Mouse (Mus musculus) liver, postnatal 0 days (tissue): ENCODE measurements around the gene Khdc1b. TPM values are rescaled to one million over a fixed set of nuclear protein-coding genes. Genes with fewer than 3 reads are reported as not detected.
"Not testable (repeated sequence)": the region's sequence is repeated elsewhere in the genome, so short reads cannot be mapped to it uniquely, and the experiment has no call there.

Source experiments
- ATAC-seq: fragments of 200-750 bp; cut with Nextera tagmentation; 2 replicates; pipeline ENCODE4 v1.8.0; 2017; ENCODE audit warnings: mild to moderate bottlenecking, moderate library complexity
- DNase-seq: peaks from one replicate; pipeline ENCODE4 v3.0.0-alpha.2; 2016
- H3K27ac ChIP-seq: fragments of 300-500 bp; sonication (generic); 2 replicates; pipeline ENCODE4 v1.5.1; 2014; ENCODE audit warnings: antibody characterized with exemption, moderate library complexity, mild to moderate bottlenecking, low read depth
- H3K27me3 ChIP-seq: fragments of 300-500 bp; sonication (generic); 2 replicates; pipeline ENCODE4 v1.6.1; 2014; ENCODE audit warnings: low read length, control low read depth, mixed read lengths; ENCODE audit not compliant: insufficient read depth
- H3K36me3 ChIP-seq: fragments of 300-500 bp; sonication (generic); replicated peaks from 2 replicates; pipeline ENCODE4 v1.6.1; 2014; ENCODE audit warnings: mild to moderate bottlenecking, control low read depth, low read length, moderate library complexity, mixed read lengths; ENCODE audit not compliant: insufficient read depth
- H3K4me1 ChIP-seq: fragments of 300-500 bp; sonication (generic); 2 replicates; pipeline ENCODE4 v1.6.1; 2014; ENCODE audit warnings: antibody characterized with exemption, mild to moderate bottlenecking, control low read depth; ENCODE audit not compliant: insufficient read depth
- H3K4me2 ChIP-seq: fragments of 300-500 bp; sonication (generic); 2 replicates; pipeline ENCODE4 v1.6.1; 2014; ENCODE audit warnings: low read depth, mild to moderate bottlenecking, low read length, moderate library complexity, mixed read lengths
- H3K4me3 ChIP-seq: fragments of 300-500 bp; sonication (generic); 2 replicates; pipeline ENCODE4 v1.5.1; 2014; ENCODE audit warnings: low read depth, low read length
- H3K9ac ChIP-seq: fragments of 300-500 bp; sonication (generic); replicated peaks from 2 replicates; pipeline ENCODE4 v1.6.1; 2014; ENCODE audit warnings: mild to moderate bottlenecking, moderate library complexity
- H3K9me3 ChIP-seq: fragments of 300-500 bp; sonication (generic); 2 replicates; pipeline ENCODE4 v1.6.1; 2016; ENCODE audit warnings: mild to moderate bottlenecking, control low read depth, low read length, mixed read lengths
- CTCF ChIP-seq: sonication (generic); IDR thresholded peaks from 2 replicates; pipeline ENCODE4 v1.5.1; 2016; ENCODE audit warnings: antibody characterized with exemption, low read depth
- EP300 ChIP-seq: IDR thresholded peaks from 2 replicates; pipeline ENCODE4 v1.6.1; 2016; ENCODE audit warnings: antibody characterized with exemption, low read depth, mild to moderate bottlenecking
- WGBS: fragments of 180-500 bp; shearing (Covaris S2); extraction: QIAGEN DNeasy Blood & Tissue Kit; methylation state at CpG from one replicate; pipeline ENCODE4 v1.1.7; 2014; ENCODE audit not compliant: insufficient replicate concordance; 5-methylcytosine and 5-hydroxymethylcytosine counted together
- polyA plus RNA-seq: library from polyadenylated mRNA; unstranded; fragments of >200 nt; fragmentation: Nextera tagmentation; extraction: Ambion mirVana; gene quantifications from 2 replicates; pipeline ENCODE4 v1.2.1, GENCODE M21; 2015

The Khdc1b gene
- not detected in 2 replicates for polyA plus RNA-seq

GRCm38 (mm10) chr1:21383256-21383655 lies at the start of gene Khdc1b:
Gene Khdc1b (plus strand): TSS chr1:21383556.
- Histone ChIP-seq H3K9ac (no peak within 1 kb of the TSS), H3K36me3 (no peaks in the 10 kb centered on the region), H3K4me1 (no peaks in the 10 kb centered on the region), H3K9me3 (no peaks in the 10 kb centered on the region), H3K27me3 (no peaks in the 10 kb centered on the region), H3K4me2 (no peak within 1 kb of the TSS), H3K27ac (no peak within 1 kb of the TSS), H3K4me3 (no peak within 1 kb of the TSS)
- WGBS = 79% methylated on average over 1 of the region's 1 CpGs
- ATAC-seq (no peak), DNase-seq (no peak)
- TF ChIP-seq CTCF (no peak), EP300 (no peak)

- Histone ChIP-seq H3K4me2 (no peak overlapping the region), H3K9ac (no peak overlapping the region), H3K9me3 (no peaks in the 10 kb centered on the region), H3K27me3 (no peaks in the 10 kb centered on the region), H3K36me3 (no peaks in the 10 kb centered on the region), H3K4me1 (0 out of 2 replicates have a peak, but pooled peaks cover 4% of the 10 kb centered on the region), H3K27ac (no peak overlapping the region), H3K4me3 (no peak overlapping the region)
- TF ChIP-seq CTCF (no peak), EP300 (no peak)
- DNase-seq (no peak), ATAC-seq (no peak)
Observed at GRCm38 (mm10) chr1:21335836-21336235, 47.5 kb upstream of the Khdc1b start.

- H3K36me3 ChIP-seq = no peaks in the 10 kb centered on the region
- no peak overlapping the region for H3K4me2 ChIP-seq
- no peak overlapping the region for H3K4me3 ChIP-seq
- no peak overlapping the region for H3K9ac ChIP-seq
- WGBS = 89% methylated on average over 1 of the region's 1 CpGs
- H3K27ac ChIP-seq = no peak overlapping the region
- H3K27me3 ChIP-seq = no peaks in the 10 kb centered on the region
- TF ChIP-seq CTCF (no peak), EP300 (no peak)
- no peaks in the 10 kb centered on the region for H3K4me1 ChIP-seq
- no peak for DNase-seq
- no peak for ATAC-seq
- no peaks in the 10 kb centered on the region for H3K9me3 ChIP-seq
Observed at GRCm38 (mm10) chr1:21340745-21341144, 42.6 kb upstream of the Khdc1b start.

GRCm38 (mm10) chr1:21344253-21344652 lies 39.1 kb upstream of the Khdc1b start:
- peak; percentile 52 for DNase-seq
- H3K27me3 ChIP-seq = no peaks in the 10 kb centered on the region
- no peak for ATAC-seq
- H3K4me2 ChIP-seq = no peak overlapping the region
- no peaks in the 10 kb centered on the region for H3K4me1 ChIP-seq
- no peak for TF ChIP-seq EP300
- peak; percentile 80 for TF ChIP-seq CTCF
- no peaks in the 10 kb centered on the region for H3K9me3 ChIP-seq
- H3K36me3 ChIP-seq = no peaks in the 10 kb centered on the region
- H3K27ac ChIP-seq = no peak overlapping the region
- WGBS = 53% methylated on average over 4 of the region's 4 CpGs
- no peak overlapping the region for H3K9ac ChIP-seq
- H3K4me3 ChIP-seq = no peak overlapping the region

GRCm38 (mm10) chr1:21344752-21345151 lies 38.6 kb upstream of the Khdc1b start:
- not testable (repeated sequence) for H3K4me3 ChIP-seq, H3K9me3 ChIP-seq, H3K4me2 ChIP-seq, H3K36me3 ChIP-seq, DNase-seq, ATAC-seq, H3K27ac ChIP-seq, H3K27me3 ChIP-seq, H3K4me1 ChIP-seq, H3K9ac ChIP-seq
- 70% methylated on average over 7 of the region's 7 CpGs for WGBS

GRCm38 (mm10) chr1:21349341-21349740 lies 34.0 kb upstream of the Khdc1b start, which contains the start of gene Khdc1a:
Gene Khdc1a (plus strand): TSS chr1:21349641.
- Histone ChIP-seq H3K27me3 (no peaks in the 10 kb centered on the region), H3K4me3 (no peak within 1 kb of the TSS), H3K9ac (no peak within 1 kb of the TSS), H3K27ac (no peak within 1 kb of the TSS), H3K36me3 (no peaks in the 10 kb centered on the region), H3K9me3 (no peaks in the 10 kb centered on the region), H3K4me1 (no peaks in the 10 kb centered on the region), H3K4me2 (no peak within 1 kb of the TSS)
- WGBS = 71% methylated on average over 2 of the region's 2 CpGs
- no peak for ATAC-seq
- no peak for DNase-seq
- TF ChIP-seq EP300 (no peak), CTCF (no peak)

GRCm38 (mm10) chr1:21368031-21368430 lies 15.3 kb upstream of the Khdc1b start, which contains the start of gene Khdc1c:
Gene Khdc1c (plus strand): TSS chr1:21368331.
- H3K9me3 ChIP-seq, H3K27ac ChIP-seq, H3K4me3 ChIP-seq, DNase-seq, ATAC-seq, H3K9ac ChIP-seq, H3K4me2 ChIP-seq, H3K27me3 ChIP-seq, H3K4me1 ChIP-seq, H3K36me3 ChIP-seq: not testable (repeated sequence)
- WGBS = 61% methylated on average over 1 of the region's 1 CpGs
